Mouse (Mus musculus): ENCODE measurements around the gene Tnfrsf14.

Tnfrsf14 gene

DNA sequence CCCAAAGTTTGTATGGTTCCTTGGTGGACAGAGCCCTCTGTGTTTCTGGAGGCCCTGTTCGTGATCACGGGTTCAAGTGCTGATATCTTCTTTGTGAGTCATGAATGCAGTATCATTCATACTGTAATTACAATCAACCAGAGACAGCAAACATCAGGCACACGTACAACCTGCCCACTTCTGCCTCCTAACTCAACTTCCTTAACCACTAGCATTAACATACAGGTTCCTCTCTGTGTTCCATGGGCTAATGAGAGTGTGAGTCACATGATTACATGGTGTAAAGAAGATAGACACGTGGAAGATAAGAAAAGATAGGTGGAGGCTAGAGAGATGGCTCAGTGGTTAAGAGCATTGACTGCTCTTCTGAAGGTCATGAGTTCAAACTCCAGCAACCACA lies 11.7 kb downstream of the Tnfrsf14 start:
- no peak for DNase-seq (ENCODE audit: low spot score)

DNA sequence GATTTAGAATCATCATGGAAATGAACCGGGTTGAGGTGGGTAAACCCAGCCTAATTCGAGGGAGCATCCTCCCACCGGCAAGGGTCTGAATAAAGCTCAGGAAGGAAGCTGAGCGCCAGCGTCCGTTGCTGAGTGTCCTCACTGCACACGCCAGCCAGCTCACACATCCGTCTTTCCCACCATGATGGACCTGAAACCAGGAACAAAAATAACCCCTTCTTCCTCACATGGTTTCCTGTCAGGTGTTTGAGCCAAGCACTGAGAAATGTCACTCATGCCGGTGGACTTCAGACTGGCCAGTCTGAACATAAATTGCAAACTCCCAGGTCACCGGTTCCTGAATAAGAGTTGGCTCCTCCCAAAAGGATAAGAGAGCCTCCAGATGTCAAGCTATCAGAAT lies 13.1 kb downstream of the Tnfrsf14 start:
- no peak for DNase-seq (ENCODE audit: low spot score)

DNA sequence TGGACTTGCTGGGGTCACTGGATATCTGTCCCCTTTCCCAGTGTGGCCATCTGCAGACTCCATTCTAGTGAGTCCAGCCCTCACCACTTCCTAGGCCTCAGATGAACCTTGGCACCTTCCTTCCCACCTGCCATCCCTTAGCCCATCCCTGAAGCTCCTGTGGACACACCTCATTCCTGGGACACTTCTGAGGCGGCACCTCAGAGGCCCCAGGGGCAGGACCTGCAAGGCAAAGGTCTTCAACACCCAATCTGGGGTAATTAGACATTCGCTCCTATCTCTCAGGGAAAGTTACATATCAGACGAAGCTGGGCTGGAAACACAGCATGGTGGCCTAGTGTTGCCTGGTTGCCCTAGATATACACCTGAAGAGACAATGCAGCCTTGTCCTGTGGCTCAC lies 13.7 kb downstream of the Tnfrsf14 start:
- no peak for DNase-seq (ENCODE audit: low spot score)

DNA sequence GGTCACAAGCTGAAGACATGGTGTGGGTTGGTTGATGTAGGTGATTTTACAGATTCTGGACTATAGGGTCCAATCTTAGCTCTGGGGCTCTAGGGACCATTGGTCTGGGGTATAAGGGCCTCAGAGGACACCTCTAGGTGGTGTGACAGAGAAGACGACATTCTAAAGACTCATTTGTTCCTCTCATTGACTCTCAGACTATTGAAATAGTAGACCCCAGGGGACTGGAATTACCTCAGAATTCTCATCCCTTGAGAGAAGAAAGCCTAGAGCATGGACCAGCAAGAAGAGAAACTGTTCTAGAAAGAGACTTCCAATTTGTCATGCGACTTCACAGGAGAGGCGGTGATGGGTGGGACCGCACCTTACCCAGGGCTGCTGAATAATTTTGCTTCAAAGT lies 14.1 kb downstream of the Tnfrsf14 start:
- DNase-seq (ENCODE audit: low spot score) = no peak

DNA sequence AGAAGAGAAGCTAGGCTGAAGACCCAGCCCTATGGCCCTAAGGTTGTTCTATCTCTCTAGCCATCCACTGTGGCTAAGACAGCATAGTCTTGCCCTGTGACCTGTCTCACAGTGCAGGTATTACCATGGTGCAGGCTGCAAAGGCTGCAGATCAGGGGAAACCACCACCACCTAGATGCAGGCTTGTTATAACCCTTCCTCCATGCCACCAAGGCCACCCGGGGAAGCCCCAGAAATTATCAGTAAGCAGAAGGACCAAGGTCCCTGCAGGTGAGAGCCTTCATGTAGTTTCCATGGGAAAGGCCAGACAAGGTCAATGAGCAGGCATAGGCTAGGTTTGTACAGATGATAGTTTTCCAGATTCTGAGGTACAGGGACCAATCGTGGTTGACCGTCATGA lies 14.5 kb downstream of the Tnfrsf14 start:
- no peak for DNase-seq (ENCODE audit: low spot score)

DNA sequence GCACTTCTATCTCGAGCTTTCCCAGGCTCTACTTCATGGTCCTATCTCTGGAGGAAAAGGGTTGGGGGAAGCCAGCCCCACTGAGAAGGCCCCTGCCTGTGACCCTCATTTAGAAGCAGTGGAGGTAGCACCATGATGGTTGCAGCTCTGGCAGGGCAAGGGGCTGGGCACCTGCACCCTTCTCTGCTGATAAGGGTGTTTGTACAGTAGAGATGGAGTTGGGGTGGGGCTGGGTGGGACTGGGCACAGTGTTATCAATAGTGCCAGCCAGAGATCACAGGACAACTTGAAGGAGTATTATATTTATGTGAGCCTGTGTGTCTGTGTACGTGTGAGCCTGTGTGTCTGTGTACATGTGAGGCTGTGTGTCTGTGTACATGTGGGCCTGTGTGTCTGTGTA lies 16.7 kb downstream of the Tnfrsf14 start:
- DNase-seq (ENCODE audit: low spot score) = no peak

DNA sequence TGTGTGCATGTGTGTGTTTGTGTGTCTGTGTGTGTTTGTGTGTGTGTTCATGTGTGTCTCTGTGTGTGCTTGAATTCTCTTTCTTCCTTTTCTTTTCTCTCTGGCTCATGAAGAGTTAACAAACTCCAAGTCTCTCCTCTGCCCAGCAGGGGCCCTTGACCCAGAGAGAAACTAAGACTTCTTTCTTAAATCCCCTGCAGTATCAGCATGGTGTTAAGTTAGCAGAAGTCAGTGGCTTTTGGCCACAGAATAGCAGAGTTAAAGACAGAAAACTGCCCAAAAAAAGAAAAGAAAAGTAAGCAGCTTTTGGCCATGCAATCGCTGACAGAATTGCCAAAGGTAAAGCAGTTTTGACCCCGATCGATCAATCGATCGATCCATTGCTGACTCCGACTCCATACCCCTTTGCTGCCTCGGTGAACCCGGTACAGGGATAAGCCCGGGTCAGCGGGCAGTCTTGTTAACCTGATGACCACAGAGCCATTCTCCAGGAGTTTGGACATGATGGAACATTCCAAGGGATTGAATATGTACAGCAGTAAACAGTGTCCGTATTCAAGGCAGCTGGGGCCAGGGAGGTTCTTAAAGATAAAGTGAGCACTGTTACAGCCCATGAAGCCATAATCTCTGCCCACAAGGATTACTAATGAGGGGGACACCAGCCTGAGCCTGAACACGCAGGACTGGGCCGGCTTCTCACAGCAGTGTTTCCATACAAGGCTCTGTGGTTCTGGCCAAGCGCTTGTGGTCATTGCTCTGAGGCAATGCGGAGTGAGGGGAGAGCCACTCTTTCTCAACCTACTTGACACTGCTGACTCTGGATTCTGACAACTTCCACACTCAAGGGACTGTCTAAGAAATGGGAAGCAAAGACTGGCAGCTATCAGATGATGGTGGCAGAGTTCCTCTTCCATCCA lies 17.5 kb downstream of the Tnfrsf14 start:
- DNase-seq (ENCODE audit: low spot score) = no peak

DNA sequence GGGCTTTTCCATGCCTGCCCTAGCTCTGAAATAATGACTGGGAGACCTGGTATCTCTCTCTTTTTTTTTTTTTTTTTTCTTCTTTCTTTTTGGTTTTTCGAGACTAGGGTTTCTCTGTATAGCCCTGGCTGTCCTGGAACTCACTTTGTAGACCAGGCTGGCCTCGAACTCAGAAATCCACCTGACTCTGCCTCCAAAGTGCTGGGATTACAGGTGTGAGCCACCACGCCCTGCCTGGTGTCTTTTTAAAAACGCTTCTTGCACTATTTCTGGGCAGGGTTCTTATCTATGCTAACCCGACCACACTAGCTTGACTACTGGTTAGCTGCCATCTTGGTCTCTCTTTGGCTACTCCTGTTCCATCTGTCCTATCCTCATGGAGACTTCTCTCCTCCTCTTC lies 19.9 kb downstream of the Tnfrsf14 start:
- DNase-seq (ENCODE audit: low spot score) = no peak

DNA sequence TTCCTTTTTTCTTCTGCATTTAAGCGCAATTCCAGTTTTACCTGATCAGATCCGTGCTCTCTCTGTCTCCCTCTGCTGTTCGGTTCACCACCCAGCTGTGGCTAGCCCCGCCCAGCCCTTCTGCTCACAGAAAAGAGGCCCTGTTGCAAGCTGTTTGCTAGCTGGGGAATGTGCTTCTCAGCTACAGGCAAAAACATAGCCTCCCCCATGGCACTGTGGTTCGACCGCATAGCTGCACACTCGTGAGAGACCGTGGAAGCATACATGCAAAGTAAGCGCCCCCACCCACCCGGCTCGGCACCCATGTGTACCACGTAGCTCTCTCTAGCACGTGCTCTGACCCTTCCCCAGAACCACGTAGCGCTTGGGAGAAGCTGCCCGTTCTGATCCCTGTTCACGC lies 20.5 kb downstream of the Tnfrsf14 start:
- DNase-seq (ENCODE audit: low spot score) = peak; percentile 56

DNA sequence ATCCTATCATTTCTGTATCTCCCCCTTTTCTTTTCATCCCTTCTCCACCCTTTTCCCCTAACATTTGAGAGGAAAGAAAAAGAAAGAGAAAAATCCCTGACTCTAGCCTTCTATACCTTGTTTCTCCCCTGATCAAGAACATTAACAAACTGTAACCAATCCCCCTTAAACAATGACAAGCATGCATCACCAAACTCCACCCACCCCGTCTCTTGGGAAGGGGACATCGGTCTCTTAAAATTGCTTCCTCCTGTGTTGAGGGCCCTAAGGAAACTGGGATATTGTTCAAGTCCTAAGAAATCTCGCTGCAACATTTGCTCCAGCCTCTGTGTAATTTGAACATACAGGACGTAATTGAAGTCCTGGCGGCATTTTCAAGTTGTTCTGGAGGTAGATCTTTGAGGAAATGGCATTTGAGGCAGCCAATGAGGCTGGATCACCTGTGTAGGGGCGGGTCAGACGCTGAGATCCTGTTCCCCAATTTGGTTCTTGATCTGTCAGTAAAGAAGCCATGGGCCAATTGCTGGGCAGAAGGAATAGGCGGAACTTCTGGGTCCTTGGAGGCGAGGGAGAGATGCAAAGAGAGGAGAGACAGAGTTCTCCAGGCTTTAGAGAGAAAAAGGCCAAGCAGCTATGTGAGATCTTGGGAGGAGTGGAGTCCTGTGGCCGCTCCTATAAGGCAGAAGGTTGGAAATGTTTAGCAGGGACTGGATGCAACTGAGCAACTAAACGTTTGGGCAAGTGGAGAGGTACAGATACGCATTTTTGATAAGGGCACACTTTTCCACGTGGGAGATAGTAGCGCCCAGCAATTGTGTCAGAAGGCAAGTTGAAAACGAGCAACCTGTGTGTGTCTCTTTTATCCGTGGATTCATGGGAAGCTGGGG lies 23.9 kb downstream of the Tnfrsf14 start:
- DNase-seq (ENCODE audit: low spot score) = peak; percentile 29

DNA sequence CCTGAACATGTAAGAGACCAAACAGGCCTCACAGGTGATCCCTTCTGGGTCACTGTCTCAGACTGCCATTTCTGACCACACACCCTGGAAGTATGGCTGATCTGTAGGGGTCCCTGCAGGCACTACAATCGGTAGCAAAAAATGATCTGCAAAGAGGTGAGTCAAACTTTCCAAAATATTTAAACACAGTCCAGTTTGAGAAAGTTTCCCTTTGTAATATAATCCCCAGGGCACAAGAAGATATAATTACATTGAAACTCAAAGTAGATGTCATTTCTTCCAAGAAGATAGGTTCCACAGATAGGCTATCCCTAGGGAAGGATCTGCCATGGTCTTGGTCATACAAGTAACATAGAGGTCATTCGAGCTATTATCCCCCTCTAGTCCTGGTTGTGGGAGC lies 26.0 kb downstream of the Tnfrsf14 start:
- DNase-seq (ENCODE audit: low spot score) = no peak

DNA sequence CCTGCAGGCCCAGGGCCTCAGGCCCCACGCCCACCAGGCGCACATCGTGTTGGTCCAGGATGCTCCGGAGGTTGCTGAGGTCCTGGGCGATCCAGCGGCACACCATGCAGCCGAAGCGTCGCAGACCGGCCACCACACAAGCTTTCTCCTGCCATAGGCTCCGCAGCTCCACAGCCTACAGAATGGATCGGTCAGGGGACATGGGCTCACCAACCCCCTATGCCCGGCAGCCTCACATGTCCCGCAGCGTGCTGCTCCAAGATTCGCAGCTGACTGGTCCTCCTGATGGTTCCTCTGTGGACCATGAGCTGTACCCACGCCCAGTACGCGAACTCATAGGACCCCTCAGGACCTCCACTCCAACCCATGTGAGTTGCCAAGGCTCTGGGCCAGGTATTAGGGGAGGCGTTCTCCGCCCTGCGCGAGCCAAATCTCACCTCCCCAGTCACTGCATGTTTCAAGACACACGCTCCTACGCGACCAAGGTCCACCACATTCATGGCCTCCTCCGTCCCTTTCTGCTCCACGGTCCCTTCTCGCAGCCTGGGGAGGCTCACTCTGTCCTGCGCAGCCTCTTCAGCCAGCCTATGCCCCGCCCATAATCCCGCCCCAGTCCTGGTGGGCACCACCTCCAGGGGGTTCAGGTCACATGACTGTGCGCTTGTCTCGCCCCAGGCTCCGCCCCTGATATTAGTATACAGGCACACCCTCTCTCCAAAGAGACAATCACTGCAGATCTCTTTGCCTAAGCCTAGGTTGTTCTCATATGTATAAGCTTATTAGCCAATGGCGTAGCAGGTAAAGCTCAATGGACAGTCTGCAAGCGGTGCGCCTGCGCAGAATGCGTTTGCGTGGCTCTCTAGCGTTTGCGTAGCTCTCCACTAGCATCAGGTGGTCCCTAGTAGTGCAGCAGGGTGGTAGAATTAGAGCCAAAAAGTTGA lies 29.6 kb downstream of the Tnfrsf14 start, which contains the start of gene Fam213b:
Gene Fam213b (minus strand): TSS at position 630 of the 941 bp plus-strand sequence.
- DNase-seq (ENCODE audit: low spot score) = no peak

DNA sequence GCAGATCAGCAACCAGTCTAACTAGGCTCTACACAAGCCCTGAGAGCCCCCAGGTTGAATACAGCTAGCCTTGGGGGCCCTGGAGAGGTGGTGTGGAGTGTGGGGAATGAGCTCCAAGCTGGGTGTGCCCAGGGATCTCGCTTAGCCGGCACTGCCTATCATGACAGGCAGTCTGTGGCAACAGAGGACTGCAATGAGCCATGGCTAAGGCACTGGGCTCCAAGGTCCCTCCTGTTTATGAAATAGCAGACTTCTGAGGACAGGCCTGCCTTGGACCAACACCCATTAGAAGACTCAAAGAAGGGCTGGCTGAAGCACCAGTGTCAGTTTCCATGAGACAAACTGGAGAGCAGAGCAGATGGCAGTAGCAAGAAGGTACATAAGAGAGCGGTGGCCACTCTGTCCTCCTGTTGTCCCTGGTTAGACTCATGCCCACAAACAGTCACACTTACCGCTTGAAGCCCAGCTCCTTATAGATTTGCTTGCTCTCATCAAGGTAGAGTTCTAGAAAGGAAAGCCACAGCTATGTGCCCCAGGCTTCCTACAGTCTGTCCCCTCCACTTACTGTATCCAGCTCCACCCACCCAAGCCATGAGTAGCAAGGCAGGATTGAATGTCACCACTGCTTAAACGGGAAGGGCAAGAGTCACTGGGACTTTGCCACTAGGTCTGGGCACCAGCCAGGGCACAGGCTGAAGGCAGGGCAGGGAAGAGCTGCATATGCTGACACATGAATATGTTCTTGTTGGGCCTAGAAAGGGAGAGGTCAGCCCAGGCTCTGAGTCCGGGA lies 30.5 kb downstream of the Tnfrsf14 start:
- DNase-seq (ENCODE audit: low spot score) = no peak

DNA sequence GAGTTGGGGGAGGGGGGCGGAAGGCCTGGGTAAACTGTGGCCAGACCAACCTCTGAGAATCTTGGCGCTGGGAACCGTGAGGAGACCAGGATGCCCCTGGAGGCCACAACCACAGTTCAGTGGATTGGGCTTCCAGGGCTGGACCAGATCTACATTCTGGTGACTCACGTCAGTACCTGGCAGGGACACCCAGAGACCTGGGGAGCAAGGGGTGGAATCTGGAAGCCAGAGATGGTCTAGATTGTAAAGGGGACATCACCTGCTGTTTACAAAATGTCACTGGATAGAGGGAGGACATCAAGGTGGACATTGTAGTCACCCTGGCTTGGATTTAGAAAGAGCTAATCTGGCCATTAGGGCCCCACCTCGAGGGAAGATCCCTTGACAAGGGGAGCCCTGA lies 32.8 kb downstream of the Tnfrsf14 start:
- DNase-seq (ENCODE audit: low spot score) = no peak

DNA sequence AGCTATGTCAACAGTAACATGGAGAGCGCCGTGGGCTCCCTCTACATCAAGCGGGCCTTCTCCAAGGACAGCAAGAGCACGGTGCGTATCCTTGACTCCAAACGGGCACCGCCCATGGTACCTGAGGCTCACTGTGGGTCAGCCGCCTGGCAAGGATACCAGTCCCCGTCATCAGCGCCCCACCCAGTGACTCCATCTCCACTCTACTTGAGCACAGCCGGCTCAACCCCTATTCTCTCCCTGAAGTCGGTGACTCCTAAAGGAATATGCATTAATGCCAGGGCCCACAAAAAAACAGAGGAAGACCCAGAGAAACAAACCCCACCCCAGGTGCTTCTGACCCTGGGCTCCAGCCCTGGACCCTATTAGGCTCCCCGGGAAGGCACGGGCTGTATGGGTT lies 37.5 kb downstream of the Tnfrsf14 start:
- no peak for DNase-seq (ENCODE audit: low spot score)

DNA sequence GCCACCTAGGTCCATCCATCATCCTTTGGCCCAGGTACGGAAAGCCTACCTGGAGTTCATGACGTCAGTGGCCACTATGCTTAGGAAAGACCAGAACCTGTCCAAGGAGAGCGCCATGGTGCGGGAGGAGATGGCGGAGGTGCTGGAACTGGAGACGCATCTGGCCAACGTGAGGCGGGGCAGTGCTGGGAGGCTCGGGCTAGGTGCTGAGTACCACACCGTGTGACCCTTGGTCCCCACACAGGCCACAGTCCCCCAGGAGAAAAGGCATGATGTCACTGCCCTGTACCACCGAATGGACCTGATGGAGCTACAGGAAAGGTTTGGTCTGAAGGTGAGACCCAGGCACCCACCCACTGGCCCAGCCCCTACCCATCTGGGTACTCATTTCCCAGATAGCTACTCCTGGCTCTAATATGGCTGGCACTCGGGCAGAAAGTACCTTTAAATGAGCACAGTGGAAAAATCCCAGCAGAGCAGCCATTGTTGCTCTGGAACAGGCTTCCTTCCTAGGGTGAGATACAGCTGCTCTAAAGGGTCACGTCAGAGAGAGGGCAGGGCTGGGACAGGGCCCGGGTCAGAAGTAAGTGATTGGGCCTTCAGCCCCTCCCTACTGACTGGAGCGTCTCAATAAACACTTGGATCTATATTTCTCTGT lies 40.6 kb downstream of the Tnfrsf14 start:
- DNase-seq (ENCODE audit: low spot score) = no peak

DNA sequence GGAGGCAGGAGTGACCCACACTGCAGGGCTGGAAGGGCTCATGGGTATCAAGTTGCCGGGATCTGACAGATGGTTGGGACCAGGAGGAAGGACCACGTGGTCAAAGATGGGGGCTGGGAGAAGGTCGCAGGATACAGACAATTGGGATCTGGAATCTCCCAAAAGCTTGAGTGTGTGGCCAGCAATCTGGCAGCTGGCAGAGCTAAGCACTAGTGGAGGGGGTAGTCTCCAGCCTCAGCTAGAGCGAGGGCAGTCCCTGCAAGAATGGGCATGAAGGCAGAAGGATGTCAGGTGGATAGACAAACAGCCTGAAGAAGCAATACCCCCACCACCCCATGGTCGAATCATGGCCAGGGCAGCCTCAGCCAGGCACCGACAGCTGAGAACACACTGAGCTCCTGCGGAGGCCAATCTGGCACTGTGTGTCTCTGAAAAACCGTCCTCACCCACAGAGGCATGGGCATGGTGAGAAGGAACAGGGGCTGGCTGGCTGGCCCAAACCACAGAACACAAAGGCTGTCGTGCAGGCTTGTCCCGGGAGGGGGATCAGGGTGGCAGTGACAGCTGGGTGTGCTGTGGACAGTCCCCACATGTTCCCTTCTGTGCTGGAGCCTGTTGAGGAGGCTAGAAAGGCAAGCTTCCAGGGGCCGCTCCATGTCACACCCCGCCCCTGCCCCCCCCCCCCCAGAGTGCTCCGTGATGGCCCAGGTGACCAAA lies 41.3 kb downstream of the Tnfrsf14 start:
- DNase-seq (ENCODE audit: low spot score) = peak; percentile 31

DNA sequence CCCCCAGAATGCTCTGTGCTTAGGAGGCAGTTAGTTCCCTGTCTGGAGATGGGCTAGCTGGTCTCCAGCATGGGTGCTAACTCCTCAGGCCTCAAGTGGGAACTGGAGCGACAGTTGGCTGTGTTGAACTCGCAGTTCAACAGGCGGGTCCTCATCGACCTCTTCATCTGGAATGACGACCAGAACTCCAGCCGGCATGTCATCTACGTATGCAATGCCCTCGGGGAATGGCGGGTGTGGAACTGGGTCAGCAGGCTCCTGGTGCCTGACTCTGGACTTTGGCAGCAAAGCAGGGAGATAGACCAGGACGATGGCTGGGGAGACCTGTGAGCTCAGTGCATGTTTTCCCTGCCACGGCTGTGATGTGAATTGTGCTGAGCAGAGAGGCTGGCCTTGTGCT lies 42.9 kb downstream of the Tnfrsf14 start:
- DNase-seq (ENCODE audit: low spot score) = no peak

DNA sequence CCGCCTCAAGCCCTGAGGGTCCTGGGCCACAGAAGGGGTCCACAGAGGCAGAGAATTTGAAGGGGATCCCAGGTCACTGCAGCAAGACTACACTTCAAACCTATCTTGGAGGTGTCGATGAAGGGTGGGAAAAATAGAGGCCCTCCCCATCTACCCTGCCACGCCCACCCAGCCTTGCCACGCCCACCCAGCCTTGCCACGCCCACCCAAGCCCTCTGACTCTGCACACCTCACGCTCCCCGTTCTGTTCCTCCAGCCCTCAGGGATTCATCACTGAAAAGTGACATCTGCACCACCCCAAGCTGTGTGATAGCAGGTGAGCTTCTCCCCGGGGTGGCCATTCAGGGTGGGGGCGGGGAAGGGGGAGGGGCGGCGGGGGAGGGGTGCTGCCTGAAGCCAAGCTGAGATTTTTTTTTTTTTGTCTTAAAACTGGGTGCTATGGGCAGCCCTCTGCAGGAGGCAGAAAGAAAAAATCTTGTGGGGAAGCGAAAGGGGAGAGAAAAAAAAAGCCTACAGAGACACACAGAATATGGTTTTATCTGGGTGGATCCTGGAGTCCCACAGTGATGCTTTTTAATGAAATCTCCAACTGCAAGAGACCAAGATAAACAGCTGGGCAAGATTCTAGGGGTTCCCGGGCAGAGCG lies 46.2 kb downstream of the Tnfrsf14 start:
- DNase-seq (ENCODE audit: low spot score) = no peak
